ENCODE assay signal across 8 mouse cellular contexts in genomic region chr2:163048125-163048524, GRCm38 (mm10). TPM values are rescaled to one million over a fixed set of nuclear protein-coding genes. Genes with fewer than 3 reads are reported as not detected.
A peak's percentile ranks its signal among the peaks of the same experiment; 100 is the strongest.
DNase-seq lines count a peak whose midpoint lies in the region; ATAC-seq lines count a peak whose summit lies in the region.

No protein-coding gene starts in this region.

- 2% methylated on average over 10 of the region's 10 CpGs for whole genome bisulfite sequencing in hindbrain, embryonic 13.5 days

- H3K4me2 ChIP-seq in hindbrain, embryonic 13.5 days, result peak overlapping the region; percentile 52

- H3K36me3 ChIP-seq in hindbrain, embryonic 13.5 days, result peaks cover 46% of the 10 kb centered on the region

- no peaks in the 10 kb centered on the region for H3K9me3 ChIP-seq in hindbrain, embryonic 13.5 days

- 0 out of 2 replicates have a peak, but pooled peaks cover 3% of the 10 kb centered on the region for H3K27me3 ChIP-seq in hindbrain, embryonic 13.5 days

- H3K4me3 ChIP-seq in hindbrain, embryonic 13.5 days, result peak overlapping the region; percentile 29

- H3K27ac ChIP-seq in hindbrain, embryonic 13.5 days, result no peak overlapping the region

- 0 out of 2 replicates have a peak, but pooled peaks cover 3% of the 10 kb centered on the region for H3K4me1 ChIP-seq in hindbrain, embryonic 13.5 days (replicated peaks)

- no peak overlapping the region for H3K9ac ChIP-seq in hindbrain, embryonic 13.5 days

- peak; percentile 44 for DNase-seq in T-cell, adult 2 months (ENCODE audit: low spot score)
- peak; percentile 63 to 82 for DNase-seq in cerebellum, postnatal 25 days
- DNase-seq in frontal cortex, postnatal 25 days (ENCODE audit: low spot score in 2 of 2), result peak; percentile 50 to 57
- DNase-seq in layer of hippocampus, postnatal 14 days (ENCODE audit: low spot score in 2 of 2), result peak; percentile 71 to 72
- DNase-seq in lung, postnatal 10 days, result peak; percentile 87
- peak; percentile 29 for DNase-seq in retina, adult 2 months (ENCODE audit: low read depth, low spot score)
- peak; percentile 64 to 65 for DNase-seq in thymus, postnatal 36 days

- 0 out of 2 replicates have a peak, but pooled peaks have one; percentile 54 for ATAC-seq in hindbrain, embryonic 13.5 days (ENCODE audit: low FRiP score)

RNA-seq across cellular contexts. Expression of gene Mybl2, which starts 6.4 kb away (rescaled TPM):
- 6.3 and 6.5 TPM in 2 replicates for polyA plus RNA-seq in hindbrain, embryonic 13.5 days (2015; fragmentation: Nextera tagmentation; extraction: Ambion mirVana)
- total RNA-seq in layer of hippocampus, postnatal 14 days (2021), result 1 to 10 TPM; 2.2 to 2.5 TPM

RNA-seq across cellular contexts. Expression of gene Ift52, which starts 31.0 kb away (rescaled TPM):
- polyA plus RNA-seq in hindbrain, embryonic 13.5 days (2015; fragmentation: Nextera tagmentation; extraction: Ambion mirVana), result 41.1 and 43.7 TPM in 2 replicates
- 10 to 100 TPM; 26.4 to 27.0 TPM for total RNA-seq in layer of hippocampus, postnatal 14 days (2021)

RNA-seq across cellular contexts. Expression of gene Gtsf1l, which starts 39.5 kb away (rescaled TPM):
- 0.25 TPM in 1 of 2 replicates, not detected in the other for polyA plus RNA-seq in hindbrain, embryonic 13.5 days (2015; fragmentation: Nextera tagmentation; extraction: Ambion mirVana)
- total RNA-seq in layer of hippocampus, postnatal 14 days (2021), result not detected

Comparison
In these comparisons a context has a peak if more than half of its experiments do, and no peak if none do; other contexts are left out.
1. DNase-seq: peak in every context shown above with its lines; median percentile 87 in lung, postnatal 10 days; 72 in cerebellum, postnatal 25 days; 72 in layer of hippocampus, postnatal 14 days; 64 in thymus, postnatal 36 days; 54 in frontal cortex, postnatal 25 days; 44 in T-cell, adult 2 months; 29 in retina, adult 2 months.